Mouse (Mus musculus) adrenal gland, postnatal 10 days (tissue): Measurements from ENCODE around the gene Arsa. TPM values are rescaled to one million over a fixed set of nuclear protein-coding genes. Genes with fewer than 3 reads are reported as not detected.
A peak's percentile ranks its signal among the peaks of the same experiment; 100 is the strongest.

Source experiments
- DNase-seq: peaks from one replicate; pipeline ENCODE4 v3.0.0; 2021; ENCODE audit warnings: mixed read lengths
- long read RNA-seq, 2 experiments: library from polyadenylated mRNA; stranded (forward); transcript quantifications; one replicate each; pipeline ENCODE4 v2.0.0; 2021
- total RNA-seq, 2 experiments: library from RNA; stranded (reverse); gene quantifications; 2 replicates each; pipeline ENCODE4 v1.2.3; 2021

Arsa gene
- 10 to 100 TPM; 26.6 to 29.5 TPM for total RNA-seq
- long read RNA-seq, experiment 1, partial matches to known transcripts, result 11 of 11 reads
- long read RNA-seq, experiment 1, other reads (novel, unspliced or antisense), result 0 of 11 reads
- long read RNA-seq, experiment 2, partial matches to known transcripts, result 4 of 5 reads
- long read RNA-seq, experiment 2, other reads (novel, unspliced or antisense), result 1 of 5 reads

- DNase-seq, result peak; percentile 46
These were observed at the start of gene Arsa for GRCm38 (mm10) chr15:89477091-89477491. Gene Arsa, minus strand, starts transcription at chr15:89477425.

DNA sequence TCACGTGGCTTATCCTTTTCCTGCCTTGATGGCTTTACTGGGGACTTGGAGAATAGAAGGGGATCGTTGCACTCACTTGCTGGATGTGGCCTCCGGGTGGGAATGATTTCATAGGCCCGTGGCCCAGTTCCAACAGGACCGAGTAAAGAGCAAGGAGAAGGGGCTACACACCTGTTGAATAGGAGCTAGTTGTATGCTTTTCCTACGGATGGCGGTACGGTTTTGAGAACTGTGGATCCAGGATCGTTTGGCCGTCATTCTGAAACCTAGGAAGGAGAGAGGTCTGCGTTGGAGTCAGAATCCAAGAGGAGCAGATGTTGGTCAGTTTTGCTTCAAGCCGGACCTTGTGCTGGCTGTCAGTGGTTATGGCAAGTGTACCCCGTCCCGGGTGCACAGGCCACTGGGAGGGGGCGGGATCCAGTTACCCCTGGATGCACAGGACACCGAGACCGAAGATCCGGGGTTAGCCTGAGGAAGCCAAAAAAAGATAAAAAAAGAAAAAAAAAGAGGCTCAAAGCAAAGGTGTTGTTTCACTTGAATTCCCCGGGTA lies 49.6 kb upstream of the Arsa start:
- DNase-seq, result no peak

- DNase-seq, result no peak
These were observed 48.7 kb upstream of the Arsa start for GRCm38 (mm10) chr15:89525896-89526295.

DNA sequence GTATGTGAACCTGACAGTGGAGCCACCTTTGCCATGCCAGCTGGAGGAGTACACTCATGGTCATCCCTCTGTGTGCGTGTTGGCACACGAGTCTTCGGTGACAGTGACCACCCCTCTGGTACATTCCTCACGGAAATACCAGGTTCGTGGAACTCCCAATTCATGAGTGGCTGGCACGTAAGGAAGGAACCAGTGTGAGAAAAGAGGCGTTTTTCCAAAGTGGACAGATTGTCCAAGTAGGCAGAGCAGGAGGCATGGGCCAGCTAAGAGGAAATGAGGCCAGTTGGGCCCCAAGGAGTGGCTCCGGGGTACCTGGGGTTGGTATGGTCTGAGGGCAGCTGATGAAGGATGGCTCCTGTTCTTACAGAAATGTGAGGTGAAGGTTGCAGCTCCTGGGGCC lies 48.2 kb upstream of the Arsa start:
- no peak for DNase-seq

GRCm38 (mm10) chr15:89524611-89525415 lies 47.6 kb upstream of the Arsa start:
- DNase-seq, result no peak

- DNase-seq, result no peak
These were observed 46.9 kb upstream of the Arsa start for GRCm38 (mm10) chr15:89524001-89524571.

- DNase-seq, result peak; percentile 53
These were observed 46.1 kb upstream of the Arsa start for GRCm38 (mm10) chr15:89523283-89523832.

DNA sequence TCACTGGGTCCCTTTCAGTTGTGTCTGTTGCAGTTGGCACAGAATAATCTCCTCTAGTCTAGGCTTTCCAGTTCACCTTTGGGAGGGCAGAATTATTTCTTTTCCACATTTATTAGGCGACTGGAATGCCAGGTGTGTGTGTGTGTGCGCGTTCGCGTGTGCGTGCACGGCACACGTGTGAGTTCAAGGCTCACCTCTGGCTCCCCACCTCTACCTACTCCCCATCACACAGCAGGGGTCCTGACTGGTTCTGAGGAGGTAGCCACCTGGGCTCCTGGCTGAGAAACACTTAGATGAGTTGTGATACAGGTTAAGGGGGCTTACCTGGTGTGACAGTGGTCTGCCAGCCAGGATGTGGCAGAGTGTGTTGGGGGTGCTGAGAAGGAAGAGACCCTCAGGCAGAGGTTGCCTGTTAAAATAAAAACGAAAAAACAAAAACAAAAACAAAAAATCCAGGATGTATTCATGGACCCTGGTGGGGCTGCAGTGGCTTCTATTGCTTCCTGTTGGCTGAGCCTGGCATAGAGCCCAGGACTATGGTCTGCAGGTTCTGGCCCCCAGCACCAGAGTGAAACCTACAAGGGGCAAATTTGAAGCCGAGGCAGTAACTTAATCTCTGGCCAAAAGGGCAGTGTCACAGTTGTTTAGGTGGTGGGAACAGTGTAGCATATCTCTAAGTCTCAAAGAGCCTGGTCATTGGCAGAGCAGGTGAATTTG lies 45.5 kb upstream of the Arsa start:
- DNase-seq, result no peak

DNA sequence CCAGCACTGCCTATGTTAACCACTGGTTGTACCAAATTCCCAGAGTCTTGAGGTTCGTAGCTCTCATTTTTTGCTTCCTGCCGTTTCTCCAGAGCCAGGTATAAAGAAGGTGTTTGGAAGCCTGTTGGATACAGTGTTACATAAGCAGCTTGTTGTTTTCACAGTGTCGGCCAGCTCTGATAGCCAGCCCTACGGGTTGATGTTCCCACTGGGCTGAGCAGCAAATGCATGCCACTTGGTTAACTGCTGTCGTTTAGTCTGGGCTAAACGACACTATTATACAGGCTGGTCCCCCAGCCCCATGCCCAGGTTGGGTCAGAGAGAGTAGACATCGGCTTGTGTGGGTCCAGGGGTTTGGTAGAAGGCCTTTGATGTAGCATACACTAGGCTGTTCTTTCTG lies 44.7 kb upstream of the Arsa start:
- DNase-seq, result no peak

DNA sequence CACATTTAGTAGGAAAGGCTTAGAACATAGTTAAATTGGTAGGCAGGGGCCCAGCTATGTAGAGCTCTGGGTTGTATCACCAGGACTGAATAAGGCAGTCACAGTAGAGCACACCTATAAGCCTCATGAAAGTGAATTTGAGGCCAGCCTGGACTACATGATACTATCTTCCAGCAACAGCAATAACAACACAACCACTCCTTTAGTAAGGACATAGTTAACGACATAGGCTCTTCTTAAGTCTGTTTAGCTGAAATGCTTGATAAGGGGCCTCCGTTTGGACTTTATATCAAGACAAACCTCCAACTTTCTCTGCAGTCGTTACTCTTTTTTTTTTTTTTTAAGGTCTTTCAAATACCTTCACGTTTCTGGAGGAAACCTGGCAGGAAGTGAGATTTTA lies 35.5 kb upstream of the Arsa start:
- no peak for DNase-seq

GRCm38 (mm10) chr15:89507751-89508150 lies 30.5 kb upstream of the Arsa start:
- no peak for DNase-seq

GRCm38 (mm10) chr15:89504838-89505237 lies 27.6 kb upstream of the Arsa start:
- DNase-seq, result no peak

DNA sequence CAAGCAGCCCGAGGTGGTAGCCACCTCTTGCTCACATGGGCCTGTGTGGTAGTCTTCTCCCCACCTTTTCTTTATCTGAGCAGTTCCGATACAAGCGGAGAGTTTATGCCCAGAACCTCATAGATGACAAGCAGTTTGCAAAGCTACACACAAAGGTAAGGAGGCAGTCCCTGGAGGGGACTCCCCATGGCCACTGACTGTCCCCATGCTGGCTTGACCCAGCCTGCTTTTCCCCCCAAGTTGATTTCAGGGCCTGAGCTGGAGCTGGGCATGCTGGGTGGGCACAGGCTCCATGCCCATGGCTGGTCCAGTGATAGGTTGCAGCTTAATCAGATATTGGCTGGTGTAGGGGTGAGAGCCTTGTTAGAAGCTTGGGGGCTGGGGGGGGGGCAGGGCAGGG lies 24.1 kb upstream of the Arsa start:
- no peak for DNase-seq

DNA sequence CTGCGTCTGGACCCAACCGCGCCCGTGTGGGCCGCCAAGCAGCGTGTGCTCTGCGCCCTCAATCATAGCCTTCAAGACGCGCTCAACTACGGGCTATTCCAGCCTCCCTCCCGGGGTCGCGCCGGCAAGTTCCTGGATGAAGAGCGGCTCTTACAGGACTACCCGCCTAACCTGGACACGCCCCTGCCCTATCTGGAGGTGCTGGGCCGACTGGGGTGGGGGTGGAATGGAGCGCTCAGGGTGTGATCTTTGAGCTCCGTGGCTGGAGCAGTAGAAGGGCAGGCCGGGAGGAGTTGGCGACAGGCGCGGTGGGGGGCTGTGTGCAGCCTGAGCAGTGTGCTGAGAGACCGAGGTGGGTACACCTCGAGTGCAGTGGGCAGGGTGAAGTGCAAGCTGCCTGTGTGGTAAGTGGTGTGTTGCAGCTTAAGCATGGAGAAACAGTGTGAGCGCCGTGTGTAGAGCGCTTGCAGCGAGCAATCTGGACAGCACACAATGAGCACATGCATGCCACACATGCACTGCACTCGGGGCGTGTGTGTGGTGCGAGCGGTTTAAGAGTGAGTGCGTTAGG lies 23.1 kb upstream of the Arsa start:
- DNase-seq, result no peak

- peak; percentile 72 for DNase-seq
These were observed 22.6 kb upstream of the Arsa start for GRCm38 (mm10) chr15:89499784-89500220.

GRCm38 (mm10) chr15:89498961-89499688 lies 21.9 kb upstream of the Arsa start, which contains the start of gene Shank3:
Gene Shank3, plus strand, starts transcription at chr15:89499623.
- peak; percentile 33 for DNase-seq

DNA sequence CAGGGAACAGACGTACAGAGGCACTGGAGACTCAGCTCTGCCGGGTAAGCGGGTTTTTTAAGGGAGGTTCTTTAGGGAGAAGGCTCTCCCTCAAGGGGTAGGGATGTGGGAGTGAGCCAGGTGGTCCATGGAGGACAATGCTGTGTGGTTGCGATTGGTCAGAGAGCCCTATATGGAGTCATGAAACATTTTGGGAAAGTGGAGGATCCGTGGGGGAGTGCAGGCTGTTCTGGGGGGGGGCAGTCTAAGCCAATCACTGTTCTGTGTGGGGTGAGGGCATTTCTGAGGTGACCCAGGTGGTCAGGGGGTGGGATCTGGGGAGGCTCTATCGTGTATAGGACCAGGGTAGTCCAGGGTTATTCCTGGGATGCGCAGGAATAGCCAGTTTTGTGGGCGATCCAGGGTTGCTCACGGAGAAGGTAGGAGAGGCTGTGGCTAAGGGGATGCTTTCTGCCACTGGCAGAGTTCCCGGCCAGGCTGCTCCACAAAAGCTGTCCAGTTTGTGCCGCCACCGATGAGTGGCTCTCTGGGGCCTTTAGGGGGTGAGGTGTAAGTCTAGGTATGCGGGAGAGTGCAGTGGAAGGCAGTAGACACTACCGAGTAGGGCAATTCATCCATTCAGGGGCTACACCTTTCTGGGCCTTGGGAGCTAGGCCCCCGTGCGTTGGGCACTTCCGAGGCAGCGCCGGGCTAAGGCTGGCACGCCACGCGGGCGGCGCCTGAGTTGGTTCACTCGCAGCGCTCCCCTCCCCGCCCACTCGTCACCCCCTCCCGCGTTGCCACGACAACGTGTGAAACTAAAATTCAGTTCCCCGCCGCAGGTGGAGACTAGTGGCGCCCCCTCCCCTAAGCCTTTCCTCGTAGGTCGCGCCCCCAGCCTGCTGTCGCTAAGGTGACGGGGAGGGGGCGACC lies 21.1 kb upstream of the Arsa start:
- peak; percentile 59 for DNase-seq

DNA sequence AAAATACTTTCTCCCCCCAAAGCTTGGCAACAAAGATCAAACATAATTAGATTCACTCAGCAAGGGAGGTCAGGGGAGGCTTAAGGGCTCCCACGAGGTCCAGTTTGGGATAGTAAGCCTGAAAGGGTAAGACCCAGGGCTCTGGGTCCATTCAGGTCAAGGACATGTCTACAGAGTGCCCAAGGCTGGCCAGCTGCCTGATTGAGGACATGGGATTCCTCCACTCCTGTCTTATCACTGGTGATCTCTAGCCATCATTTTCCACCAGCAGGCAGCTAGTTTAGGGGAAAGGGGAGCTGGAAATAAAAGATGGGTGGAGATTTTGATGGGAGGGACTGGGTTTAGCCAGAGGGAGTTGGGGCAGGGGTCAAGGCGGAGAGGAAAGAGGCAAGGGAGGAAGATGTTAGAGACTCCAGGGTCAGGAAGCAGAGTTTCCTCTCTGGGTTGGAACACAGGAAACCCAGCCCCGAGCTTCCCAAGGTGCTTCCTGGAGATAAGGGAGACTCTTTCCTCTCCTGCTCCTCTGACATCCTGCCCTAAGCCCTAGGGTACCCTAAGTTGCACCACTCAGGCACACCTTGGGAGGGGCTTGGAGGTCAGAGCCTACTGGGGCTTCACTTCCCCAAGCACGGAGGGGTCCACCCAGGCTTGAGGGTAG lies 20.3 kb upstream of the Arsa start:
- peak; percentile 57 for DNase-seq

DNA sequence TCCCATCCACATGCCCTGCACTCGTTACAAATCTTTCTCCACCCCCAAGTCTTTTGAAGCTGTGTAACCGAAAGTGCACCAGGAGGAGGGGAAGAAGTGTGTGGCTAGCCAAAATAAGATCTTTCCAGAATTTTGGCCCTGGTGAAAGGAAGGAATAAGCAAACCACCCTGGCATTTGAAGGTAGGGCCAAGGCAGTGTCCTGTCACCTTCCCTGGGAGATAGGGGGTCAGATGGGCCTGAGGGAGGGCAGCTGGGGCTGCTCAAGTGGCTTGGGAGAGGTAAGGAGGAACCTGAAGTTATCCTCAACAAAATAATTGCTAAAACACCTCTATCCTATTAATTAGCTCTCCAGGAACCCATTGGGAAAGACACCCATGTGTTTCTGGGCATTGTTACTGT lies 19.6 kb upstream of the Arsa start:
- no peak for DNase-seq
